24 mouse cellular contexts compared by ENCODE assay signal in genomic region chr19:60189206-60189605, GRCm38 (mm10). TPM values are rescaled to one million over a fixed set of nuclear protein-coding genes. Genes with fewer than 3 reads are reported as not detected.
A peak's percentile ranks its signal among the peaks of the same experiment; 100 is the strongest.
DNase-seq lines count a peak whose midpoint lies in the region; ATAC-seq and TF ChIP-seq lines count a peak whose summit lies in the region.
"Had no signal": no experiment of that assay in that cellular context is flagged by ENCODE, and none has a peak within 500 bp of the region (broad histone marks: within the 10 kb centered on the region; RNA-seq: fewer than 3 reads in every experiment).

No protein-coding gene starts in this region.

- no peaks in the 10 kb centered on the region for H3K36me3 ChIP-seq in neural tube, embryonic 11.5 days (ENCODE audit: control insufficient read depth, insufficient read depth, low read length)
- peaks cover 3% of the 10 kb centered on the region; the same call in 1 of the 2 replicates for H3K36me3 ChIP-seq in neural tube, embryonic 15.5 days
- peaks cover 3% of the 10 kb centered on the region; the same call in 1 of the 2 replicates for H3K36me3 ChIP-seq in midbrain, embryonic 14.5 days (ENCODE audit: control insufficient read depth, insufficient read depth, low read length)
- no peaks in the 10 kb centered on the region for H3K36me3 ChIP-seq in intestine, postnatal 0 days (ENCODE audit: control insufficient read depth, insufficient read depth)
- H3K36me3 ChIP-seq: liver, embryonic 13.5 days; neural tube, embryonic 13.5 days; stomach, embryonic 15.5 days had no signal

- H3K9me3 ChIP-seq in neural tube, embryonic 11.5 days (ENCODE audit: control insufficient read depth, low read length): no peaks in the 10 kb centered on the region
- no peaks in the 10 kb centered on the region for H3K9me3 ChIP-seq in neural tube, embryonic 15.5 days (replicated peaks)
- no peaks in the 10 kb centered on the region for H3K9me3 ChIP-seq in midbrain, embryonic 14.5 days (ENCODE audit: control insufficient read depth, low read length)
- no peaks in the 10 kb centered on the region for H3K9me3 ChIP-seq in intestine, postnatal 0 days (ENCODE audit: control insufficient read depth)
- H3K9me3 ChIP-seq: embryonic facial prominence, embryonic 13.5 days; forebrain, embryonic 13.5 days; liver, embryonic 13.5 days; neural tube, embryonic 13.5 days; stomach, embryonic 15.5 days had no signal

- no peak overlapping the region for H3K4me3 ChIP-seq in neural tube, embryonic 11.5 days (ENCODE audit: low read depth, low read length)
- no peak overlapping the region for H3K4me3 ChIP-seq in neural tube, embryonic 15.5 days (replicated peaks)
- no peak overlapping the region for H3K4me3 ChIP-seq in midbrain, embryonic 14.5 days (replicated peaks; ENCODE audit: low read depth, low read length)
- no peak overlapping the region for H3K4me3 ChIP-seq in intestine, postnatal 0 days (ENCODE audit: low read depth, low read length)
- H3K4me3 ChIP-seq: embryonic facial prominence, embryonic 13.5 days; erythroblast, embryonic 14.5 days; forebrain, embryonic 13.5 days; left cerebral cortex, adult 2 months; liver, embryonic 13.5 days; neural tube, embryonic 13.5 days; stomach, embryonic 15.5 days had no signal

- no peak overlapping the region for H3K9ac ChIP-seq in neural tube, embryonic 11.5 days (ENCODE audit: low read length)
- no peak overlapping the region for H3K9ac ChIP-seq in neural tube, embryonic 15.5 days (replicated peaks)
- H3K9ac ChIP-seq in midbrain, embryonic 14.5 days (replicated peaks; ENCODE audit: low read length): no peak overlapping the region
- no peak overlapping the region for H3K9ac ChIP-seq in intestine, postnatal 0 days (ENCODE audit: low read depth, low read length)
- H3K9ac ChIP-seq: embryonic facial prominence, embryonic 13.5 days; forebrain, embryonic 13.5 days; liver, embryonic 13.5 days; neural tube, embryonic 13.5 days; stomach, embryonic 15.5 days had no signal

- no peak overlapping the region for H3K4me2 ChIP-seq in neural tube, embryonic 11.5 days (ENCODE audit: low read depth)
- no peak overlapping the region for H3K4me2 ChIP-seq in neural tube, embryonic 15.5 days
- no peak overlapping the region for H3K4me2 ChIP-seq in midbrain, embryonic 14.5 days (ENCODE audit: low read length)
- H3K4me2 ChIP-seq in intestine, postnatal 0 days (replicated peaks; ENCODE audit: low read depth): no peak overlapping the region
- H3K4me2 ChIP-seq: embryonic facial prominence, embryonic 13.5 days; forebrain, embryonic 13.5 days; heart, embryonic 11.5 days; liver, embryonic 13.5 days; neural tube, embryonic 13.5 days; stomach, embryonic 15.5 days had no signal

- 19% methylated on average over 2 of the region's 2 CpGs for WGBS in neural tube, embryonic 11.5 days
- 14% methylated on average over 2 of the region's 2 CpGs for WGBS in neural tube, embryonic 15.5 days
- 0% methylated on average over 2 of the region's 2 CpGs for WGBS in midbrain, embryonic 14.5 days
- WGBS in intestine, postnatal 0 days: 61% methylated on average over 2 of the region's 2 CpGs

- TF ChIP-seq CTCF in intestine, postnatal 0 days (IDR thresholded peaks at IDR 0.05; ENCODE audit: low read depth): no peak

- H3K27ac ChIP-seq in neural tube, embryonic 11.5 days (ENCODE audit: low read depth, low read length): no peak overlapping the region
- no peak overlapping the region for H3K27ac ChIP-seq in neural tube, embryonic 15.5 days (replicated peaks)
- H3K27ac ChIP-seq in midbrain, embryonic 14.5 days (replicated peaks; ENCODE audit: low read depth, low read length): no peak overlapping the region
- H3K27ac ChIP-seq in intestine, postnatal 0 days (ENCODE audit: low read depth, low read length): no peak overlapping the region
- H3K27ac ChIP-seq: embryonic facial prominence, embryonic 13.5 days; forebrain, embryonic 13.5 days; left cerebral cortex, adult 2 months; liver, embryonic 13.5 days; neural tube, embryonic 13.5 days; stomach, embryonic 15.5 days had no signal

- H3K4me1 ChIP-seq in neural tube, embryonic 11.5 days (ENCODE audit: control insufficient read depth, insufficient read depth, low read length): no peaks in the 10 kb centered on the region
- H3K4me1 ChIP-seq in neural tube, embryonic 15.5 days: 0 out of 2 replicates have a peak, but pooled peaks cover 3% of the 10 kb centered on the region
- H3K4me1 ChIP-seq in midbrain, embryonic 14.5 days (ENCODE audit: control insufficient read depth, insufficient read depth, low read length): peaks cover 6% of the 10 kb centered on the region; the same call in 1 of the 2 replicates
- no peaks in the 10 kb centered on the region for H3K4me1 ChIP-seq in intestine, postnatal 0 days (replicated peaks; ENCODE audit: control insufficient read depth, insufficient read depth, low read length)
- H3K4me1 ChIP-seq: embryonic facial prominence, embryonic 13.5 days; liver, embryonic 13.5 days; stomach, embryonic 15.5 days had no signal

- 0 out of 2 replicates have a peak, but pooled peaks have one; percentile 60 for ATAC-seq in neural tube, embryonic 11.5 days (ENCODE audit: insufficient read depth, low FRiP score, low TSS enrichment)
- no peak for ATAC-seq in neural tube, embryonic 15.5 days (ENCODE audit: low FRiP score)
- ATAC-seq in midbrain, embryonic 14.5 days (ENCODE audit: low FRiP score, low TSS enrichment): no peak
- ATAC-seq in granulocyte monocyte progenitor cell, adult 5-6 weeks (replicated peaks; ENCODE audit: poor library complexity, severe bottlenecking): no peak
- no peak for ATAC-seq in intestine, postnatal 0 days
- ATAC-seq: forebrain, embryonic 13.5 days had no signal

- no peaks in the 10 kb centered on the region for H3K27me3 ChIP-seq in neural tube, embryonic 11.5 days (ENCODE audit: control insufficient read depth, insufficient read depth, low read length)
- H3K27me3 ChIP-seq in neural tube, embryonic 15.5 days (replicated peaks): no peaks in the 10 kb centered on the region
- H3K27me3 ChIP-seq in midbrain, embryonic 14.5 days (ENCODE audit: control insufficient read depth, insufficient read depth, low read length): no peaks in the 10 kb centered on the region
- H3K27me3 ChIP-seq in intestine, postnatal 0 days (replicated peaks; ENCODE audit: control insufficient read depth, insufficient read depth, low read length): no peaks in the 10 kb centered on the region
- H3K27me3 ChIP-seq: embryonic facial prominence, embryonic 13.5 days; forebrain, embryonic 13.5 days; liver, embryonic 13.5 days; neural tube, embryonic 13.5 days; stomach, embryonic 15.5 days had no signal

- DNase-seq in neural tube, embryonic 11.5 days (ENCODE audit: low spot score): no peak
- DNase-seq in ZHBTc4 (ENCODE audit: low read depth, low spot score): peak; percentile 87
- peak; percentile 57 for DNase-seq in midbrain, embryonic 14.5 days
- DNase-seq in kidney, postnatal 25 days: no peak
- DNase-seq: adrenal gland, adult 8-10 months; cerebellum, adult 18-20 months; cerebellum, postnatal 25 days; heart, adult 11 months; kidney, adult 2 months; kidney, postnatal 14 days; liver, embryonic 13.5 days; lung, adult 2 months; lung, postnatal 14 days; thymus, postnatal 36 days had no signal

RNA-seq across cellular contexts. Expression of gene Fam204a, which starts 37.3 kb away (rescaled TPM):
- polyA plus RNA-seq in neural tube, embryonic 11.5 days (2014; fragmentation: Nextera tagmentation; extraction: Ambion mirVana): 74.9 and 82.6 TPM in 2 replicates
- polyA plus RNA-seq in neural tube, embryonic 15.5 days (2015; fragmentation: Nextera tagmentation; extraction: Ambion mirVana): 53.8 and 62.5 TPM in 2 replicates
- 91.5 and 98.1 TPM in 2 replicates for polyA plus RNA-seq in midbrain, embryonic 14.5 days (2014; fragmentation: Nextera tagmentation; extraction: Ambion mirVana)
- 15.6 and 28.9 TPM in 2 replicates for total RNA-seq in granulocyte monocyte progenitor cell, adult 5-6 weeks (2014; fragmentation: Nextera tagmentation)
- total RNA-seq in granulocyte monocyte progenitor cell, adult 5-6 weeks (2017): 56.7 and 80.0 TPM in 2 replicates
- polyA plus RNA-seq in intestine, postnatal 0 days (2015; fragmentation: Nextera tagmentation; extraction: Ambion mirVana): 29.4 and 31.2 TPM in 2 replicates

Comparison
In these comparisons a context has a peak if more than half of its experiments do, and no peak if none do; other contexts are left out.
1. DNase-seq: peak in ZHBTc4 (single experiment) and midbrain, embryonic 14.5 days (single experiment); none in neural tube, embryonic 11.5 days (single experiment) and kidney, postnatal 25 days (0 of 2).